Mouse (Mus musculus): ENCODE results near the gene Usp49. TPM values are rescaled to one million over a fixed set of nuclear protein-coding genes. Genes with fewer than 3 reads are reported as not detected.

The Usp49 gene
- total RNA-seq, 4 experiments from 2014 or later, result 10.2 to 13.4 (median 11.6) TPM

DNA sequence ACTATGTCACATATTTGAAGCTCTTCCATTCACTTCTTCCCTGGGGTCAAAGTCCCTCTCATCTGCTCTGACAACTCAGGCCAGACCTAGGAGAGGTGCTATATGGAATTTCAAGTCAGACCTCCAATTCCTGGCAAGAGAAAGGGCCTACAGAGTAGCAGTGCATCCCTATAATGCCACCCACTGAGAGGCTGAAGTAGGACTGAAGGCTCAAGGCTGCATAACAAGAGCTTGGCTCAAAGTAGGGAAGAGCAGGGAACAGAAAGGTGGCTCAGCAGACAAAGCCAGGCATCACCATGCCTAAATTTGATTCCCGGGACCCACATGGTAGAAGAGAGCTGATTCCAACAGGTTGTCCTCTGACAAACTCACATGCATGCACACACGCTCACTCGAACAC lies 61.2 kb downstream of the Usp49 start:
- no peak for DNase-seq (ENCODE audit: low spot score in 2 of 2)

DNA sequence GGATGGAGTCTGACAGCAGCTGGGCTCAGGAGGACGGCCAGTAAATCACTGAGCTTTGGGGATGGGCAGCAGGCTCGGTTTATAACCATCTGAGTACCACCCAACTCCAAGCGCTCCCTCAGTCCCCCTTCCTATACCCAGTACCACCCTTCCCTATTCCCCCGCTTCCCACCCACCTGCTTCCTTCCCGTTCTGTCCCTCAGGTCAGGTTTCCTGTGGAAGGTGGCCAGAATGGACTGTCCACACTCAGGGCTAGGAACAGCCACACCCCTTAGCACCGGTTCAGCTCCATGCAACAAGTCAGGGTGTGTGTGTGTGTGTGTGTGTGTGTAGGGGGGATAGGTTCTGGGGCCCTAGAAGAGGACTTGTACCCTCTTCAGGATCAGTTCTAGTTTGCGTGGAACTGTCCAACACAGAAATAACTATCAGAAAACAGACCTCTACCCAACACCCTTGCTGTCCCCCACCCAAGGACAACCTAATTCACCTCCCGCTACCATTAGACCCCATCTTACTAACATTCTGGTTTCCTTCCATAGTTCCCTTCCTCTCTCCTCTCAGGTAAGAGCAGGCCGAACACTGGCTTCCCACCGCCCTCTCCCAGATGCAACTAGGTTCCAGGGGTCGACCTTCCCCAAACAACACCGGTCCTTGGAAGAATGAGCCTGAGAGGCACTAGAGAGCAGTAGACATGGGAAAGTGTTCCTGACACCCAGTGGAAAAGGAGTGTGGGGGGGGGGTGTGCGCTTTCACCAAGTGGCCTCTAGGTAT lies 63.4 kb downstream of the Usp49 start:
- DNase-seq (ENCODE audit: low spot score in 2 of 2), result no peak

DNA sequence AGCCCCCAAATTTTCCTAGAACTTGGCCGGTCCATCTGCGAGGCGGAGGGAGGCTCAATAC lies 63.8 kb downstream of the Usp49 start, which contains the start of gene Gm21981:
TSS of gene Gm21981 (minus strand) at position 14 of the 61 bp plus-strand sequence.
- DNase-seq (ENCODE audit: low spot score in 2 of 2), result no peak

DNA sequence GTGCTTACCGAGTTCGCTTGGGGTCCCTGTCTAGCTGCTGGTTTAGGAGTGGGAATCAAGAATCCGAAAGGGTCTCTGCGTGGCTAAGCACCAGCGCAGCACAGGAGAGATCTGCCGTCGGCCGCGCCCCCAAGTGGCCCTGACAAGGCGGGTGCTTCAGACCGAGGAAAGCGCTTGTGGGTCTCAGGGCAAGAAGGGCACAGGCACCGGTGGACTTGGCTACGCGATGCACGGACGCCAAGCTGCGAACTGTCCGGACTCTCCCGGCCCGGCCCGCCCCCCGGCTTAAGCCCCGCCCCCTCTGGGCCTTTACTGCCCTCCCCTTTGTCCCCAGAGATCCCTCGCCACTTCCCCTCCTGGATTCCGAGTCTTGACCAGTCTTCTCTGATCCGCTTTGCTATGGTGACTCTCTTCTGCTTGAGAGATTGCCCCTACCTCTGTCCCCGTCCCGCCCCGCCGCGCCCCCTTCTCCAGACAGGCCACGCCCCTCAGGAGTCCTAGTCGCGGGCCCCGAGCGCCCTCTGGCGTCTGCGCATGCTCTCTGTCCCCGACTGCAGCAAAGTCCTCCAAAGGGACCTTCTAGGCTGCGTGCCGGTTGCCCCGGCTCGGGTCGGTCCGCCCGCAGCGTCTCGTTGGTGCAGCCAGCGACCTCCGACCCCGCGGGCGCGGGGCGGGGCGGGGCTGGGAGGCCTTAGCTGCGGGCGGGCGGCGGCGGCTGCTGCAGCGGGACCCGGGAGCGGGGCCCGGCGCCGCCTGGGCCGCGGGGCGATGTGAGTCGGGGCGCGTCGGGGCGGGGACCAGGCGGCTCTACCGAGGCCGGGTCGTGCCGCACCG lies 64.2 kb downstream of the Usp49 start, which contains the start of gene Prickle4:
TSS of gene Prickle4 (minus strand) at position 234 of the 834 bp plus-strand sequence.
- DNase-seq (ENCODE audit: low spot score in 2 of 2), result peak; percentile 91 to 95

DNA sequence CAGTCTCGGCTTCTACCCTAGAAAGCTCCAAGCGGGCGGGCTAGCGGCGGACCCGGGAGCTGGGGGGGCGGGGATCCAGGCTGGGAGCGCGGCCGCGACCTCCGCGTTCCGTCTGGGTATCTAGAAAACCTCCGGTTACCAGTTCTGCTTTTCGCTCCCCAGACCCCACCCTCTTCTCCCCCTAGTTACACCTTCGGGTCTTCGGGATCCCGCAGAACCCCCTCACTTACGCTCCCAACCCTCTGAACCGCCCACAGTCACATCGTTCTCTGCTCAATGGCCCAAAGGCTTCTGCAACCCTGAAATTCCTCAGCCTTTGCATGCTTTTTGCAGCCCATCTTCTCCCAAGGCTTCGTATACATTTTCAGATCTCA lies 64.8 kb downstream of the Usp49 start:
- no peak for DNase-seq (ENCODE audit: low spot score in 2 of 2)

DNA sequence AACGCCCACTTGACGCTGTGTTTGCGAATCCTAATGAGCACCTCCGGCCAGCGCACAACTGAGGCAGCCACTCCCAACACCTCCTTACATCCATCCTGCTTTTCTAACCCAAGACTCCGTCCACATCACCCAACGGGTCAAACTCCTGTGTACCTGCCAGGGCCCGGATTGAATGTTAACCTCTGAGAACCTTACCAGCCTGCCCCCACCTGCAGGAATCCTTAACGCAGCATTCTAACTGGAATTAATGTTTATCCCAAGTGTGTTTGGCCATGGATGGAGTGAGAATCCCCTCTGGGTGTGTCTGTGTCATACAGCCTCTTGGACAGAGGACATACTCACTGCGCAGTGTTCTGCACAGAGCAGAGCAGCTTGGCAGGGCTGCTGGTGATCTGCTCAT lies 67.7 kb downstream of the Usp49 start:
- DNase-seq (ENCODE audit: low spot score in 2 of 2), result no peak

DNA sequence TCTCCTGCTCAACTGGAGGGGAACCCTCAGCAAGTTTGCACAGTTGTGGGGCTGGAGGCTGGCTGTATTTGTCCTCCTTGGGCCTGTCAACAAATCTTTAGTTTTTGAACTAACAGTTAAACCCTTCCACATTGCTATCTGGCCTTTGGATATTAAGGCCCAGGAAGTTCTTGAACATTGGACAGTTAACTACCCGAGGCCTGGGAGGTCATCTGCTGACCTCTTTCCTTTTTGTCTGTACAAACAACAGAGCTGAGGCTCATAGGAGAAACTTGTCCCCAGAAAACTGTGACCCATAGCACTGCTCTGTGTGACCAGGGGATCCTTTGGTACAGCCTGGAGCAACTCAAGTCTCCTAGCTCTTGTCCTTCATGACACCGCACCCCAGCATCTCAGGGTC lies 68.6 kb downstream of the Usp49 start:
- DNase-seq (ENCODE audit: low spot score in 2 of 2), result no peak

DNA sequence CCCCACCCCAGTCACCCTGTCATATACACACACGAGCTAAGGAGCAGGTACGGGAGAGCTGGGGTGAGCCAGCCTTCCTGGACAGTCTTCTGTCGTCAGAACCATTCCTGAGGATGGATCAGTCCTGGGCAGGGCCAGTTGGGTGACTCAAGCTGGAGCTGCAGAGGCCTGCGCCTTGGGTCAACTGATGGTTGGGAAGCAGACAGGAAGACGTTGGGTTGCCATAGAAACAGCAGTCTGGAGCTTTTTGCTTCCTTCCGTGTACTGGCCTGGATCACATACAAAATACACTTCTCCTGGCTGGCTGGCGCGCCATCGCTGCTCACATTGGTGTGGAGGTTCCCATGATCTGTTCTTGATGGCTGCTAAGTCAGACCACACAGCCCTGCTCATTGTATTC lies 71.3 kb downstream of the Usp49 start:
- no peak for DNase-seq (ENCODE audit: low spot score in 2 of 2)

DNA sequence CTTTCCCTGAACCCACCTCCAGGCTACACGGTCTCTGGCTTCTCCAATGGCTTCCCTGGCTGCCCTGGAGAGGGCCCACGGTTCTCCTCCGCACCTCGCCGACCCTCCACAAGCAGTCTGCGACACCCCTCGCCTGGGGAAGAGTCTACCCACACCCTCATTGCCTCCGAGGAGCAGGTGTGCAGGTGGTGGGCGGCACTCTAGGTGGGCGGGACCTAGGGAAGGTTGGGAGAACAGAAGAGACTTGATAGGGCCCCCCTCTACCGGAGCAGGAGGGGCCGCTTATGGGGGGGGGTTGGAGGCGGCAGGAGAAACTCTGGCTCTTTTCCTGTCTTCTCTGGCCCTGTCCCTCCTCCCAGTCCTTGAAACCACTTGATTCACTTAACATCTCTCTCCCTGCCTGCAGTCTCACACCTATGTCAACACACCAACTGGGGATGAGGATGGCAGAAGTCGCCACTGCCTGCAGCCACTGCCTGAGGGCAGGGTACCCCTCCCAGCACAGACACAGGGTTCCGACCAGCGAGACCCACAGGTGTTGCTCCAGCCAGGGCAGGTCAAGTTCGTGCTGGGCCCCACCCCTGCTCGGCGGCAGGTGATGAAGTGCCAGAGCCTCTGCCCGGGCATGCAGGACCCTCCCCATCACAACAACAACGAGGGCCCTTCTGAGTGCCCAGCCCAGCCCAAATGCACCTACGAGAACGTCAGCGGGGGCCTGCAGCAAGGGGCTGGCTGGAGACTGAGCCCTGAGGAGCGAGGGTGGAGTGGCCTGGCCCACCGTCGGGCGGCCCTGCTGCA lies 72.3 kb downstream of the Usp49 start:
- no peak for DNase-seq (ENCODE audit: low spot score in 2 of 2)

DNA sequence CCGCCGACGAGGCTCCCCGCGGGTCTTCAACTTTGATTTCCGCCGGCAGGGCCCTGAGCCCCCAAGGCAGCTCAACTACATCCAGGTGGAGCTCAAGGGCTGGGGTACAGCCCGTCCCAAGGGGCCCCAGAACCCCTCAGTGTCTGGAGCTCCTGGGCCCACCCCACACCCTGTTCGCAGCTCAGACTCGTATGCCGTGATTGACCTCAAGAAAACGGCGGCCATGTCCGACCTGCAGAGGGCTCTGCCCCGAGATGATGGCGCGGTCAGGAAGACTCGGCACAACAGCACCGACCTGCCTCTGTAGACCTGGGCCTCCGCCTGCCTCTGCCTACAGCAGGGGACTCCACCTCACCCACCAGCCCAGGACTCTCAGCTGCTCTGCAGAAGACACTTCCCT lies 73.1 kb downstream of the Usp49 start:
- no peak for DNase-seq (ENCODE audit: low spot score in 2 of 2)

DNA sequence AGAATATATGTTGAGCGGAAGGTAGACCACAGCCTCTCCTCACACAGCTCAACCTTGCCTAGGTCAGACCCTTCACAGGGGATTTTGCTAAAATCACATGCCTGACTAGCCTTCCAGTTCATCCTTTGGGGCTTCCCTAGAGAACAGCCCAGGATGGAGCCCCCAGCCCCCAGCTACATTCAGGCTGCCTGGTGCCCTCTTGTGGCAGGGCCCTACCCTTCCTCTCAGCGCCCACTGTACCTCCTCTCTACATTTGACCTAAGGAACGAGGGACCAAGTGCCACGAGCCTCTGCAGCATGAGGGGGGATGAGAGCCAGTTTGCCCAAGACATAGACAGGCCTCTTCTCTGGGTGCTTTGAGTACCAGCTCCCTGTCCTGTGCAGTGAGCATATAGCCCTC lies 74.2 kb downstream of the Usp49 start:
- DNase-seq (ENCODE audit: low spot score in 2 of 2), result no peak

DNA sequence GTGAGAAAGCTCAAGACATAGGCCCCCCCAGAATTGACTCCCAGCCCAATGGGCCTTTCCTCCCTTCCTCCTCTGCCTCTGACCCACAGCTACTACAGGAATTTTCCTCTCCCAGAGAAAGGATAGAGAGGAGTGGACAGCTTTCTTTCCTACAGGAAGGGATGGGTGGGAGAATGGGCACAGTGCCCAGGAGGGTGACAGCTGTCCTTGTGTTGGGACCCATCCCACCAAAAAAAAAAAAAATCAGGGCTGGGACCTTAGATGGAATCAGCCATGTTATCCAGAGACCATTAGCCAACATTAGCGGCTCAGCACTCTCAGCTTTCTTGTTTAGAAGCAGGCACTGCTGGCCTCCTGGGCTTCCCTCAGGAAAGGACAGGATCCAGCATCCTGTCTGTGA lies 75.7 kb downstream of the Usp49 start:
- DNase-seq (ENCODE audit: low spot score in 2 of 2), result no peak

DNA sequence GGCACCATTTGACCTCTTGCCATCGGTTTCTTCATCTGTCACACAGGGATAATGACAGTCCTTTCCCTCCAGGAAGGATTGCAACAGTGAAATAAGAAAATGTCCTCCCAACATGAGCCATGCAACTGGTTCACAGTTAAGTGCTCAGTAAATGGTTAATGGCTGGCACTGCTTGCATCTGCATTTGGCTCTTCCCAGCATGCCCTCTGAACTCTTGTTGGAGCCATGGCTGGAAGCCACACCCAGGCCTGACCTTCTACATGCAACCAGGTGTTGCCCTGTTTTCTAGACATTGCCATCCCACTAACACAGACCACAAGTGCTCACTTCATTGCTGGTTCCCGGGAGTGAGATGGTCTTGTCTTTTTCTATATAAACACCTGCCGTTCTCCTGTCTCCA lies 77.5 kb downstream of the Usp49 start:
- DNase-seq (ENCODE audit: low spot score in 2 of 2), result no peak

DNA sequence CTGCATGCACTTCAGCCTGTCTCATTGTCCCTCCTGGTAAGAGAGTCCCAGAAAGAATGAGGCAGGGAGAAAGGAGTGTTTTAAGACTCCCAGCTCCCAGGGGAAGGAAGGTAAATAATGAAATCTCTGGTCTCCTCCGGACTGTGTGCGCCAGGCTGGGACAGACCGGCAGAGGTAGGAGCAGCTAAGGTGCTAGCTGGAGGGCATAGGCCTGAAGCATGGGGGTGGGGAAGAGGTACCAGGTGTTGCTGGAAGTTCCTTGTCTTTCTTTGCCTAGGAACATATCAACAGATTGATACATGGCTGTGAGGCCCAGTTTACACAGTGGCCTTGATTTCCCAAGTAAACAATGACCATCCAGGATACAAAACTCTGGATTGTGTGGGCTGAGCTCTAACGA lies 78.5 kb downstream of the Usp49 start:
- DNase-seq (ENCODE audit: low spot score in 2 of 2), result no peak

DNA sequence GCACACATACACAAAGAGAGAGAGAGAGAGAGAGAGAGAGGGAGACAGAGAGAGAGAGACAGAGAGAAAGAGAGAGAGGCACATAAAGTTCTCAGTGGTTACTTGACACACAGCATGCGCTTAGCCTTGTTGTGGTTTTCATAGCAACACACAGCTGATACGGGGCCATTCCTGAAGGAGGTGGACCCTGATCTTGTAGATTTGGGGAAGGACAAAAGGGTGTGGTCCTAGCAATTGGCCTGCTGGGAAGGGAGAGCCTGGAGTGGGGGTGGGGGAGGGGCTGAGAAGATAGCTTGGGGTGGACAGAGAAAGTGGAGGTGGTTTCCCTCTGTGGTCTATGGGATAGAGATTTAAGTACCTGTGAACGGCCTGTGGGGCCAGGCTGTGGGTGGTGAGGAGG lies 79.5 kb downstream of the Usp49 start:
- no peak for DNase-seq (ENCODE audit: low spot score in 2 of 2)

DNA sequence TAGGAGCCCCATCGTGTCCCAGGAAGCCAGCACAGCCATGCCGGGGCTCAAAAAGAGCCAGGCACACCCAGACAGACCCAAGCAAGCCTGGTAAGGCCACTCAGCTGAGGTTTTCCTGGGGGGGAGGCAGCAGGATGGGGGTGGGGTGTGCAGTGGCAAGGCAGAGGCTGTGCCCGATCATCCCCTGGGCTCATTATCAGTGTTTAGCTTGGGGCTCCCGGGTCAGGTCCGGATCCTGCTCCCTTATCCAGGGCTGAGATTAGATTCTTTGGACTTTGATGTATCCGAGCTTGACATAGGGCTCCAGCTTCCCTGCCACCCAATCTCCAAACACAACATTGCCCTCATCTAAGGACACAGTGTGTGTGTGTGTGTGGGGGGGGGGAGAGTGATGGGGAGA lies 81.4 kb downstream of the Usp49 start:
- no peak for DNase-seq (ENCODE audit: low spot score in 2 of 2)

DNA sequence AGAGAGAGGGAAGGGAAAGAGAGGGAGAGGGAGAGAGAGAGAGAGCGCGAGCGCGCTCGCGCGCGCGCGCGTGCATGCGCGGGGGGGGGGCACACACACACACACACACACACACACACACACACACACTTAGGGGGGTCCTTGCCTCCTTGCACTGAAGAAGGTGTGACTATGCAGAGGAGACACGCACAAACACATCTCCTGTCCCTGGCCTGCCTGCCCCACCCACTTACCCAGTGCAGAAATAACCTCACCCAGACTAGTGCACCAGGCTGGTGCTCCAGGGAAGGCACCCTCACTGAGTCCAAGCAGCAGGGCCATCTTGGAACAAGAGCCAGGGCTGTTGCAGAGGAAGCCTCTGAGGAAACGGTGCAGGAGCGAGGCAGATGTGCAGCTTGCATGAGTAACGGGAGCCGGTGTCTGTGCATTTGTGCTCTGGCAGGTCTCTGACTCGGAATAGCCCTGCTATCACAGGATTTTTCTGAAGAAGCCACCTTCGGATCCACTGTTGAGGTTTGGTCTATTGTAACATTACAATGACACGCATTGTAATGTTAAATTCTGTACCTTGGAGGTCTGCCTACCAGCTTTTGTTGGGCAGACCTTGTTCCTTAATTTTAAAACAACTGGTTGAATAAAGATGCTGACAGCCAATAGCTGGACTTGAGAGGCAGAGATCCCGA lies 82.5 kb downstream of the Usp49 start:
- DNase-seq (ENCODE audit: low spot score in 2 of 2), result no peak

DNA sequence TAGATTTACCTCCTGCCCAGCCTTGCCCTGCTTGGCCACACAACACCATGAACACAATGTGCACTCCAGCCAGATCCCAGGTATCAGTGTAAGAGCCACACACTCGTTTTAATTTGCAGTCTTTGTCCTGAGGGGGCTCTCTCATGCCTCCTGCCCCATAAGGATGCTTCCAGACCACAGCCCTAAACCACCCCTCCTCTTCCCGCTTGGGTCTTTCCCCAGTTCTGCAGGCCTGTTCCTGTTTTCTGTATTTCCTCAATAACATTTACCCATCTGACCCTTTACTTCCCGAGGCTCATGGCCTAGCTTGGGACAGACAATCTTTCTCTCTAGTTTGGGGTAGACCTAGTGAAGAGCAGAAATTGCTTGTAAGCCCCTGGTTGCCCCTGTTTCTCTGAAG lies 84.5 kb downstream of the Usp49 start:
- DNase-seq (ENCODE audit: low spot score in 2 of 2), result no peak

DNA sequence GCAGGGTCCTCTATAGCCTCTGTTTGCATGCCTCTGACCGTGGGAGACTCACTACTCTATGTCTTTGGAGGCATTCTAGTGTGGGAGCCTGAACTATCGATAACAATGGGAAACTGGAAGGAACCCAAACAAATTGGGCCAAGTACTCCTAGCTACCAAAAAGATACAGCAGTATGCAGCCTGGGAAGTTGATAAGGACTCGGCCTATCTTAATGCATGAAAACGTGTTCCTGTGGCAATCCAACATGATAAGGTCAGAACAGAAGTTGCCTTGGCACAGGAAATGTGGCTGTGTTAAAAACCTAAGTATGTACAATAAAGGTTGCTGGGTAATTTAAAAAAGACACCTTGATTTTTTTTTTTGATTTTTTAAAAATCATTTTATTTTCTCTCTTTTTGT lies 90.7 kb downstream of the Usp49 start:
- DNase-seq (ENCODE audit: low spot score in 2 of 2), result no peak

DNA sequence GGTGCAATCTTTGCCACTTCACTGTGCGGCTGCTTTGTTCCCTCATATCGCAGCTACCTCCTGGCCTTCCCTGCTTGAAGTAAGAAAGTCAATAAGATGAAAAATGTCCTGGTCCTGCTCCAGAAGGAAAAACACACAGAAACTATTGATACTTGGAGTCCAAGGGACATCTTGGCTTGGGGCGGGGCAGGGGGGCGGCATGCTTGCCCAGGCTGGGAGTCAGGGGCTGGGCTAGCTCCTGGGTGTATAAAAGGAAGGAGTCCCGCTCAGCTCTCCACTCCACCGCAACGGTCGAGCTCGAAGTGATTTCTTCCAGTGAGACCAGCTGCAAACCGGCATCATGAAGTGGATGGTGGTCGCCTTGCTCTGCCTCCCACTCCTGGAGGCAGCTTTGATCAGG lies 96.1 kb downstream of the Usp49 start, which contains the start of gene Pgc:
TSS of gene Pgc (plus strand) at position 277 of the 400 bp plus-strand sequence.
- DNase-seq (ENCODE audit: low spot score in 2 of 2), result no peak

DNA sequence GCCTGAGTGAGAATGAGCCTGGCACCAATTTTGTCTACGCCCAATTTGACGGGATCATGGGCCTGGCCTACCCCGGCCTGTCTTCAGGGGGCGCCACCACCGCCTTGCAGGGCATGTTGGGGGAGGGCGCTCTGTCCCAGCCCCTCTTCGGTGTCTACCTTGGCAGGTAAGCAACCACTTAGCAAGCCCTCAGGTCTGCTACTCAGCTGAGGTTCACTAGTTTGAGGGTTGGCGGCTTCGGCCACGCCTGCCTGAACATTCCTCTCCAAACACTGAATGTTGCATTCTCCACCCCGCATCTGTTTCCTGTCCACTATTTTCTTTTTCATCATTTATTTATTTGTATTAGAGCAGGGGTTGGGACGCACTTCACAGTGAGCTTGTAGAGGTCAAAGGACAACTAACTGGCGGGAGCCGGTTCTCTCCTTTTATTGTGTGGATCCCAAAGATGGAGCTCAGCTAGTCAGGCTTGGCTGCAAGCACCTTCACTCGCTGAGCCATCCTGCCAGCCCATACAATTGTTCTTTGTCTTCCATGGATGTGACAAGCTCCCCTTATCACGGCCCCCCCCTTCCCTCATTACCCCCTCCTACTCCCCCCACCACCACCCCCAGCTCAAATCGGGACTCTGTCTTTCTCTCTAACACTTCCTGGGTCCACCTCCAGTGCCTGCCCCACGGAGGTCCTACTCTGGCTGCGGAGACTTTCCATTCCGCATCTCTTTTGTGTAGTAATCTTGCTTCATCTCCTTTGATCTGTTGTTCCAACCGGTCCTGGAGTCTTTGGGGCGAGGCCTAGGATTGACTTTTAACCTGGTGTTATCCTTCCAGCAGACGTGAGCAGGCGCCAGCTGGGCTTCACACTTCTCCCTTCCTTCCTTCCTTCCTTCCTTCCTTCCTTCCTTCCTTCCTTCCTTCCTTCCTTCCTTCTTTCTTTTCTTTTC lies 100.4 kb downstream of the Usp49 start:
- DNase-seq (ENCODE audit: low spot score in 2 of 2), result no peak
